Mouse (Mus musculus): ENCODE results near the gene Tarbp2.
A peak's percentile ranks its signal among the peaks of the same experiment; 100 is the strongest.

The Tarbp2 gene

GRCm38 (mm10) chr15:102517976-102518858 lies at the start of gene Tarbp2:
Gene Tarbp2, plus strand, starts transcription at chr15:102518192.
- TF ChIP-seq GATA4 (IDR thresholded peaks at IDR 0.05; ENCODE audit: insufficient replicate concordance, low read length) = no peak

GRCm38 (mm10) chr15:102468675-102469370 lies 49.2 kb upstream of the Tarbp2 start:
- no peak for TF ChIP-seq GATA4 (IDR thresholded peaks at IDR 0.05; ENCODE audit: insufficient replicate concordance, low read length)

- peak; percentile 72; the same call in 1 of the 2 replicates for TF ChIP-seq GATA4 (IDR thresholded peaks at IDR 0.05; ENCODE audit: insufficient replicate concordance, low read length)
Measured at GRCm38 (mm10) chr15:102470183-102470604, 47.8 kb upstream of the Tarbp2 start, which contains the start of gene Pcbp2. Gene Pcbp2, plus strand, starts transcription at chr15:102470539.

GRCm38 (mm10) chr15:102470605-102471294 lies 47.2 kb upstream of the Tarbp2 start:
- no peak; the same call in 1 of the 2 replicates for TF ChIP-seq GATA4 (IDR thresholded peaks at IDR 0.05; ENCODE audit: insufficient replicate concordance, low read length)

GRCm38 (mm10) chr15:102471295-102471645 lies 46.7 kb upstream of the Tarbp2 start:
- TF ChIP-seq GATA4 (IDR thresholded peaks at IDR 0.05; ENCODE audit: insufficient replicate concordance, low read length) = no peak

GRCm38 (mm10) chr15:102471727-102472126 lies 46.3 kb upstream of the Tarbp2 start:
- TF ChIP-seq GATA4 (IDR thresholded peaks at IDR 0.05; ENCODE audit: insufficient replicate concordance, low read length) = no peak

- TF ChIP-seq GATA4 (IDR thresholded peaks at IDR 0.05; ENCODE audit: insufficient replicate concordance, low read length) = no peak
Measured at GRCm38 (mm10) chr15:102473246-102473645, 44.7 kb upstream of the Tarbp2 start.

- no peak for TF ChIP-seq GATA4 (IDR thresholded peaks at IDR 0.05; ENCODE audit: insufficient replicate concordance, low read length)
Measured at GRCm38 (mm10) chr15:102474520-102474919, 43.5 kb upstream of the Tarbp2 start.

GRCm38 (mm10) chr15:102483136-102483535 lies 34.9 kb upstream of the Tarbp2 start:
- no peak for TF ChIP-seq GATA4 (IDR thresholded peaks at IDR 0.05; ENCODE audit: insufficient replicate concordance, low read length)

GRCm38 (mm10) chr15:102485853-102486252 lies 32.1 kb upstream of the Tarbp2 start:
- no peak for TF ChIP-seq GATA4 (IDR thresholded peaks at IDR 0.05; ENCODE audit: insufficient replicate concordance, low read length)

- TF ChIP-seq GATA4 (IDR thresholded peaks at IDR 0.05; ENCODE audit: insufficient replicate concordance, low read length) = no peak
Measured at GRCm38 (mm10) chr15:102487664-102488063, 30.3 kb upstream of the Tarbp2 start.

GRCm38 (mm10) chr15:102498322-102498721 lies 19.7 kb upstream of the Tarbp2 start:
- no peak for TF ChIP-seq GATA4 (IDR thresholded peaks at IDR 0.05; ENCODE audit: insufficient replicate concordance, low read length)

GRCm38 (mm10) chr15:102499370-102499769 lies 18.6 kb upstream of the Tarbp2 start:
- no peak for TF ChIP-seq GATA4 (IDR thresholded peaks at IDR 0.05; ENCODE audit: insufficient replicate concordance, low read length)

GRCm38 (mm10) chr15:102499851-102500250 lies 18.1 kb upstream of the Tarbp2 start:
- no peak for TF ChIP-seq GATA4 (IDR thresholded peaks at IDR 0.05; ENCODE audit: insufficient replicate concordance, low read length)

- TF ChIP-seq GATA4 (IDR thresholded peaks at IDR 0.05; ENCODE audit: insufficient replicate concordance, low read length) = no peak
Measured at GRCm38 (mm10) chr15:102500479-102500878, 17.5 kb upstream of the Tarbp2 start.
